Mouse (Mus musculus) liver, adult 2 months (tissue): ENCODE measurements at regions not wholly inside any gene's neighbourhood (a gene's known extent, or its start where the extent isn't known, plus 50 kb on each side); places are given as distances from the start of the nearest gene placed in this dataset.

Source experiments
- CTCF ChIP-seq: fragments of 200-500 bp; IDR thresholded peaks from 2 replicates; pipeline ENCODE4 v1.5.1; 2011; ENCODE audit warnings: low read depth, low read length, control low read depth
- POLR2A ChIP-seq: fragments of 200-500 bp; IDR thresholded peaks from 2 replicates; pipeline ENCODE4 v1.6.1; 2011; ENCODE audit warnings: low read length, control low read depth; ENCODE audit not compliant: insufficient read depth; ENCODE audit errors: extremely low read depth

- TF ChIP-seq CTCF = no peak
- TF ChIP-seq POLR2A = no peak
These were observed 283.1 kb upstream of the Id2 start for GRCm38 (mm10) chr12:25379996-25380395.
